Mouse (Mus musculus) mammary gland, adult 2 months (tissue): Measurements from ENCODE around the gene Elf1. TPM values are rescaled to one million over a fixed set of nuclear protein-coding genes. Genes with fewer than 3 reads are reported as not detected.

Source experiments
- polyA plus RNA-seq: library from polyadenylated mRNA; depleted of rRNA; stranded (reverse); fragments of >200 nt; gene quantifications from 2 replicates; pipeline ENCODE4 v1.2.3, GENCODE M21; 2012; ENCODE audit warnings: low replicate concordance; rRNA removed

Gene Elf1
- 19.1 and 27.8 TPM in 2 replicates for polyA plus RNA-seq

GRCm38 (mm10) chr14:79480624-79481338 lies at the start of gene Elf1:
Elf1 (plus strand) TSS chr14:79481194.

GRCm38 (mm10) chr14:79451681-79452590 lies 29.1 kb upstream of the Elf1 start, which contains the start of gene Kbtbd6:
Kbtbd6 (plus strand) TSS chr14:79451835.

GRCm38 (mm10) chr14:79481339-79482151 lies 551 bp downstream of the Elf1 start, which contains the start of gene Wbp4:
Wbp4 (minus strand) TSS chr14:79481520.

GRCm38 (mm10) chr14:79587139-79587851 lies 106.3 kb downstream of the Elf1 start, which contains the start of gene Sugt1:
Sugt1 (plus strand) TSS chr14:79587691.

Other genes with a start within 250 kb of the Elf1 start
- gene Zfp957, start 233.8 kb upstream of the Elf1 start, polyA plus RNA-seq, result not detected in 2 replicates
- gene Rgcc, start 179.5 kb upstream of the Elf1 start, polyA plus RNA-seq, result 488 and 915 TPM in 2 replicates
- 1.0 and 2.4 TPM in 2 replicates for gene Naa16, start 90.4 kb upstream of the Elf1 start, polyA plus RNA-seq
- gene Mtrf1, start 83.4 kb upstream of the Elf1 start, polyA plus RNA-seq, result 1.2 and 3.4 TPM in 2 replicates
- gene Kbtbd7, start 54.7 kb upstream of the Elf1 start, polyA plus RNA-seq, result 4.0 and 6.0 TPM in 2 replicates
- 0.20 and 0.72 TPM in 2 replicates for gene Kbtbd6, start 29.4 kb upstream of the Elf1 start, polyA plus RNA-seq
- 4.0 and 4.7 TPM in 2 replicates for gene Wbp4, start 326 bp downstream of the Elf1 start, polyA plus RNA-seq
- 3.7 and 11.1 TPM in 2 replicates for gene Sugt1, start 106.5 kb downstream of the Elf1 start, polyA plus RNA-seq
- 0.84 and 0.86 TPM in 2 replicates for gene Cnmd, start 181.0 kb downstream of the Elf1 start, polyA plus RNA-seq